Mouse (Mus musculus): Measurements from ENCODE around the gene Adsl. TPM values are rescaled to one million over a fixed set of nuclear protein-coding genes. Genes with fewer than 3 reads are reported as not detected.
"Not testable (repeated sequence)": the region's sequence is repeated elsewhere in the genome, so short reads cannot be mapped to it uniquely, and the experiment has no call there.

Gene Adsl
- polyA plus RNA-seq, 1 experiment, result 55.2 TPM

DNA sequence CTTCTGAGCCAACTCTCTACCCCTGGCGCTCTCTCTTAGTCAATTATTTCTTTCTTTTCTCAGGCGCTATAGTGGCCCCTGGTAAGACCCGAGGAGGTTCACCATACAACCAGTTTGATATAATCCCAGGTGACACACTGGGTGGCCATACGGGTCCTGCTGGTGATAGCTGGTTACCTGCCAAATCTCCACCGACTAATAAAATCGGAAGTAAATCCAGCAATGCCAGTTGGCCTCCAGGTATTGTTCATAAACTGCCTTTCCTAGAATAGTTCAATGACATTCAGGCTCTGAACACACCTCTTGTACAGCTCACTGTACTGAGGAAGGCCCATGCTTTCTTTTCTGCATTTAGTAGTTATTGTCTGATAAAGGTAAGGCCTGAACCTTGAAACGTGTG lies 31.7 kb upstream of the Adsl start:
- 89% methylated on average over 7 of the region's 7 CpGs for WGBS
- no peak for DNase-seq
- Histone ChIP-seq H3K4me3 (replicated peaks; ENCODE audit: extremely low read depth, low read depth, low read length) (no peak overlapping the region), H3K4me1 (ENCODE audit: control insufficient read depth, insufficient read depth, low read length) (no peaks in the 10 kb centered on the region; the same call in 1 of the 2 replicates)
- TF ChIP-seq CTCF (IDR thresholded peaks at IDR 0.05; ENCODE audit: insufficient read depth, low read length), result no peak
- TF ChIP-seq POLR2A (IDR thresholded peaks at IDR 0.05; ENCODE audit: borderline replicate concordance, extremely low read depth, low read depth, low read length), result no peak

DNA sequence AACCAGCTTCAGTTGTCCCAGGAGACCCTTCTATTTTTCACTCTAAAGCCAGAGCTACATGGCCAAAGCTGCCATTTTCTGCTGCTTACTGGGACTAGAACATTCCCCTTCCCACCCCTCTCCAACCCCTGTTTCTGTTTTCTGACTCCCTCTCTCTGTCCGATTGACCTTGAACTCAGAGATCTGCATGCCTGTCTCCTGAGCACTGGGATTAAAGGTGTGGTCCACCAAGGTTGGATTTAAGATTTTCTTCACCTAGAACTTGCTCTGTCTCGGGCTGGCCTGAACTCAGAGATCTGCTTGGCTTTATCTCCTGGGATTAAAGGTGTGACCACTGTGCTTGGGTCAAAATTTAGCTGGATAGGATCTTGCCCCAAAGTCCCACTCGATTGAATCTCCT lies 27.9 kb upstream of the Adsl start:
- 99% methylated on average over 3 of the region's 3 CpGs for WGBS
- Histone ChIP-seq H3K4me3 (replicated peaks; ENCODE audit: extremely low read depth, low read depth, low read length) (no peak overlapping the region), H3K4me1 (ENCODE audit: control insufficient read depth, insufficient read depth, low read length) (no peaks in the 10 kb centered on the region; the same call in 1 of the 2 replicates)
- no peak for DNase-seq
- TF ChIP-seq CTCF (IDR thresholded peaks at IDR 0.05; ENCODE audit: insufficient read depth, low read length) (no peak), POLR2A (IDR thresholded peaks at IDR 0.05; ENCODE audit: borderline replicate concordance, extremely low read depth, low read depth, low read length) (no peak)

DNA sequence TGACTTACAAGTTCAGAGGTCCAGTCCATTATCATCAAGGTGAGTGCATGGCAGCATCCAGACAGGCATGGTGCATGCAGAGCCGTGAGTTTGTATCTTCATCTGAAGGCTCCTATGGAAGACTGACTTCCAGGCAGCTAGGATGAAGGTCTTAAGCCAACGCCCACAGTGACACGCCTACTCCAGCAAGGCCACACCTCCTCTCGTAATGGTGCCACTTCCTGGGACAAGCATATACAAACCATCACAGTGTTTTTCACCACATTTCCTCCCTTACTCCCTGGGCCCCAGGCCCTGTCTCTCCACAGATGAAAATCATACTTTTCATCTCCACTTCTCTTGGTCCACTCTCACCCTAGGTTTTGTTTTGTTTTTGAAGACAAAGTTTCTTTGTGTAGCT lies 26.5 kb upstream of the Adsl start:
- no peak for DNase-seq
- WGBS, result 69% methylated on average over 4 of the region's 4 CpGs
- no peak overlapping the region for H3K4me3 ChIP-seq (replicated peaks; ENCODE audit: extremely low read depth, low read depth, low read length)
- no peaks in the 10 kb centered on the region for H3K4me1 ChIP-seq (ENCODE audit: control insufficient read depth, insufficient read depth, low read length)
- no peak for TF ChIP-seq POLR2A (IDR thresholded peaks at IDR 0.05; ENCODE audit: borderline replicate concordance, extremely low read depth, low read depth, low read length)
- no peak for TF ChIP-seq CTCF (IDR thresholded peaks at IDR 0.05; ENCODE audit: insufficient read depth, low read length)

DNA sequence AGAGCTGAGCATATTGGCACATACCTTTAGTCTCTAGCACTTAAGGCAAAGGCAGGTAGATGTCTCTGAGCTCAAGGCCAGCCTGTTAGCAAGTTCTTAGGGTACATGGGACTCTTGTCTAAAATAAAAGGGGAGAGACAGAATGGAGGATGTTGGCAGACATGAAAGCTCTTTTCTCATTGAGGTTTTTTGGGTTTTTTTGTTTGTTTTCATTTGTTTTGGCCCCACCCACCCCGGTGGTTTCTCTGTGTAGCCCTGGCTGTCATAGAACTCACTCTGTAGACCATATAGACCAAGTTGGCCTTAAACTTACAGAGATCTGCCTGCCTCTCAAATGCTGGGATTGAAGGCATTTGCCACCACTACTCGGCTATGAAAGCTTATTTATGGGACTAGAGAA lies 24.1 kb upstream of the Adsl start:
- WGBS, result 86% methylated on average over 2 of the region's 2 CpGs
- no peak overlapping the region for H3K4me3 ChIP-seq (replicated peaks; ENCODE audit: extremely low read depth, low read depth, low read length)
- TF ChIP-seq POLR2A (IDR thresholded peaks at IDR 0.05; ENCODE audit: borderline replicate concordance, extremely low read depth, low read depth, low read length) (no peak), CTCF (IDR thresholded peaks at IDR 0.05; ENCODE audit: insufficient read depth, low read length) (no peak)
- DNase-seq, result no peak
- no peaks in the 10 kb centered on the region for H3K4me1 ChIP-seq (ENCODE audit: control insufficient read depth, insufficient read depth, low read length)

DNA sequence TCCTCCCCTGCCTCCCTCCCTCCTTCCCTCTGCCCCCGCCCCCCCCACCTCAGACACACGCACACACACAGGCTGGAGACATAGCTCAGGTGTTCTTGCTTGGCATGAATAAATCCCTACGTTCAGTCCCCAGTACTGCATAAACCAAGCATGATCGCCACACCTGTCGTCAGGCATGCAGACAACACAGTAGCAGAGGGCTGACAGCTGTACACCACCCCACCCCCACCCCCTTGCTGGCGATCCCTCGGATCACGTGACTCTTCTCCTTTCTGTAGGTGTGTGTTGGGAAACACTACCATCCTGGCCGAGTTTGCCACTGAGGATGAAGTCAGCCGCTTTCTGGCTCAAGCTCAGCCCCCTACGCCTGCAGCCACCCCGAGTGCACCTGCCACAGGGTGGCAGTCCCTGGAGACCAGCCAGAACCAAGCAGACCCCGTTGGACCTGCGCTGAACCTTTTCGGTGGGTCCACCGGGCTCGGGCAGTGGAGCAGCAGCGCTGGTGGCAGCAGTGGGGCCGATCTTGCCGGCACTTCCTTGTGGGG lies 19.4 kb upstream of the Adsl start:
- 82% methylated on average over 20 of the region's 20 CpGs for WGBS
- no peaks in the 10 kb centered on the region for H3K4me1 ChIP-seq (ENCODE audit: control insufficient read depth, insufficient read depth, low read length)
- TF ChIP-seq POLR2A (IDR thresholded peaks at IDR 0.05; ENCODE audit: borderline replicate concordance, extremely low read depth, low read depth, low read length) (no peak), CTCF (IDR thresholded peaks at IDR 0.05; ENCODE audit: insufficient read depth, low read length) (no peak)
- no peak for DNase-seq
- no peak overlapping the region for H3K4me3 ChIP-seq (replicated peaks; ENCODE audit: extremely low read depth, low read depth, low read length)

DNA sequence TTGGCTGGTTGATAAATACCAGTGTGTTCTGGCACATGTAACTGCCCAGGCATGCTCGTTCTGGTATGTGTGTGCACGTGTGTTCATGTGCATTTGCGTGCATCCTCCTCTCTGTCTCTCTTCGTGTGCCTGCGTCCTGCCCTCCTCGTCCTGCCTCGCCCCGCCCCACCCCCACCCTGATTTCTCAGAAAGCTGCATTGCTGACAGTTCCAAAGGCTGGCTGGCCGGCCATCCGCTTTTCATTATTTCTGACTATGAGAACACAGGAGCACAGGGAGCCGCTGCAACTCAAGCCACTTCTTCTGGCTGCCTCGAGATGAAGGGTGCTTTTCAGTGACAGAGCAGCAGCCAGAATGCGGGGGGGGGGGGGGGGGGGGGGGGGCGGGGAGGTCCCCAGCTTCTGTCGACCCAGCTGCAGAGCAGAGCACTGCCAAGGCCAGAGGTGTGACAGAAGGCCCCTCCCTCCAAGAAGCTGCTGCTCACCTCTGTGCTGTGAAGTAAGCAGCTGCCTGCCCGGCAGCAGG lies 18.2 kb upstream of the Adsl start:
- WGBS, result 44% methylated on average over 14 of the region's 16 CpGs
- Histone ChIP-seq H3K4me3 (replicated peaks; ENCODE audit: extremely low read depth, low read depth, low read length) (no peak overlapping the region), H3K4me1 (ENCODE audit: control insufficient read depth, insufficient read depth, low read length) (no peaks in the 10 kb centered on the region)
- TF ChIP-seq POLR2A (IDR thresholded peaks at IDR 0.05; ENCODE audit: borderline replicate concordance, extremely low read depth, low read depth, low read length) (no peak), CTCF (IDR thresholded peaks at IDR 0.05; ENCODE audit: insufficient read depth, low read length) (no peak)
- DNase-seq, result no peak

DNA sequence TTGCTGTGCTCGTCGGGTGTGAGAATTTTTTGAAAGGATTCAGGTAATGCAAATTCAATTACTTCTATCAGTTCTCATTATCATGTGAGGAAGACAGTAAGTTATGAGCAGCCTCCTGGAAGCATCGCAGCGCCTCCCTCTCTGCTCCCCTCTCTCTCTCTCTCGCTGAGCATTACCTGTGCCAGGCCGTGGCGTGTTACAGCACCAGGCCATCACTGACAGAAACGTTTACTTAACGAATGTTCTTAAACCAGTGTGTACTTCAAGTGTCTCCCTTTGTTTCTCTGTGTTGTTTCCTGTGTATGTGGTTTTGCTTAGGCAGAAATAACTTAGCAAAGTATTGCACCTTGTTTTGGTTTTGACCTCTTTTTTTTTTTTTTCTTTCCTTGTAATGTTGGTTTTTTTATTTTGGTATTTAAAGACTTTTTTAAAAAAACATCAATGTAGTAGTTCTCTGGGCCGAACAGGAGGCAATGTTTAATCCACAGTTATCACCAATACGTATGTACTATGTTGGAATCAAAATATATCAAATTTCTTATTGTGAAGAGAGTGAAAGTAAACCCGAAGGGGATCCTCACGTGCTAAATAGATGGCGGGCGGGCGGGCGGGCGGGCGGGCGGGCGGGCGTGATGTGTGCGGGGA lies 17.5 kb upstream of the Adsl start:
- not testable (repeated sequence) for DNase-seq; H3K4me1 ChIP-seq (ENCODE audit: control insufficient read depth, insufficient read depth, low read length); H3K4me3 ChIP-seq (replicated peaks; ENCODE audit: extremely low read depth, low read depth, low read length)
- WGBS, result 85% methylated on average over 23 of the region's 23 CpGs

DNA sequence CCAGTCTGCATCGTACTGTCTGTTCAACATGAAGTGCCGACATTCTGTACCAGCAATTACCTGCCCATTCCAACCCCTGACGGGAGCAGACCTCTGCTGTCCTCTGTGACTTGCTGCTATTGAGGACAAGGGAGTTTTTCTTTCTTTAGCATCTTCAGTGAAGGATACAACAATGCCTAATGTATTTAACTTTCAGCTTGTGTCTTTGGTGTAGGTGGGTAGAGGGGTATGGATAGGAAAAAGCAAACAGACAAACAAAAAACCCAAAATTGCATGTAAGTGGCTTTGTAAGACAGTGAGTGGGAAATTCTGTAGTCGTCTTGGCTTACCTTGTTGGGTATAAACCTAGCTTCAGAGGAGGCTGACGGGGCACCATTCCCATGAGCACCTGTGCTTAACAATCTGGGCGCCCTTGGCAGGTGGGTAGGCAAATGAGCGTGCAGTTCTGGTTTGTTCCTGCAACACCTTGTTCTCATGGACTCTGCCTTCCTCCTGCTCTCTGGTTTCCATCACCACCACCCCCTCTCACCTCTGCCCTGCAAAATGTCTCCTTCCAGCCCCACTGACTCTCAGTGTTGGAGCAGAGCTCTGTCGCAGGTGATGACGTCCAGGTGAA lies 16.8 kb upstream of the Adsl start:
- 88% methylated on average over 9 of the region's 9 CpGs for WGBS

DNA sequence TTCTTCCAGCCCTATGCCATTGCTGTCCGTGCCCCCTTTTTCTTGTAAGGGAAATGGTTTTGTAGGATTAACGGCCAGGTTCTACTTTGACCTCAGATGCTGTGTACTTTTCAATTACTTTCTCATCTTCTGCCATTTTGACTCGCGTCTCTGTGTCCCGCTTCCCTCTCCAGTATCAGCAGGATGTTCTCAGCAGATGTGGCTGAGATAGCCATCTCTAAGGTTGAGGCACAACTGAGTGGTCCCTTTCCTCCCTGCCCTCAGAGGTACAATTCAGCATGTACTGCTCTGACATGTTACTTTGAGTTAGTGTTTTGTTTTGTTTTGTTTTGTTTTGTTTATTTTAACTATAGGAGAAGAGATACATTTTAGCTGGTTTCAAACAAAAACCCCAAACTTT lies 13.4 kb upstream of the Adsl start:
- no peaks in the 10 kb centered on the region for H3K4me1 ChIP-seq (ENCODE audit: control insufficient read depth, insufficient read depth, low read length)
- no peak overlapping the region for H3K4me3 ChIP-seq (replicated peaks; ENCODE audit: extremely low read depth, low read depth, low read length)
- DNase-seq, result no peak
- TF ChIP-seq CTCF (IDR thresholded peaks at IDR 0.05; ENCODE audit: insufficient read depth, low read length), result no peak
- TF ChIP-seq POLR2A (IDR thresholded peaks at IDR 0.05; ENCODE audit: borderline replicate concordance, extremely low read depth, low read depth, low read length), result no peak
- WGBS, result 87% methylated on average over 5 of the region's 5 CpGs

More for the DNA sequence above, 16.8 kb upstream of the Adsl start:
- H3K4me3 ChIP-seq (replicated peaks; ENCODE audit: extremely low read depth, low read depth, low read length), result no peak overlapping the region
- TF ChIP-seq CTCF (IDR thresholded peaks at IDR 0.05; ENCODE audit: insufficient read depth, low read length), result no peak
- TF ChIP-seq POLR2A (IDR thresholded peaks at IDR 0.05; ENCODE audit: borderline replicate concordance, extremely low read depth, low read depth, low read length), result no peak
- DNase-seq, result no peak
- no peaks in the 10 kb centered on the region for H3K4me1 ChIP-seq (ENCODE audit: control insufficient read depth, insufficient read depth, low read length)

DNA sequence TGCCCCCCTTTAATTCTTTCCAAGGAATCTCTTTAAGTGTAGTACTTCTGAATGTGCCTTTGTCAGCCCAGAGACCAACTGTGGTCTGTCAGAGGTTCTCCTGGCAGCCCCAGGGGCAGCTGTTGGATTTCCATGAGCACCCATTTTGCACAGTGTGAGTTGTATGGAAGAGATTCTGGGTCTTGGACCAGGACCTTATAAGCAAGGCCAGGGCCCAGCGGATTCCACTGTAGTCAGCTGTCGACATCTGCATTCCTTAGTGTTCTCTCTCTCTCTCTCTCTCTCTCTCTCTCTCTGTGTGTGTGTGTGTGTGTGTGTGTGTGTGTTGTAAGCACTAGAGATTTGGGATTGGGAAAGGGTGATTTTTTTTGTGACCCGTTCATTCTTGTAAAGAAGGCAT lies 11.6 kb upstream of the Adsl start:
- H3K4me1 ChIP-seq (ENCODE audit: control insufficient read depth, insufficient read depth, low read length), result no peaks in the 10 kb centered on the region
- TF ChIP-seq CTCF (IDR thresholded peaks at IDR 0.05; ENCODE audit: insufficient read depth, low read length), result no peak
- TF ChIP-seq POLR2A (IDR thresholded peaks at IDR 0.05; ENCODE audit: borderline replicate concordance, extremely low read depth, low read depth, low read length), result no peak
- no peak for DNase-seq
- no peak overlapping the region for H3K4me3 ChIP-seq (replicated peaks; ENCODE audit: extremely low read depth, low read depth, low read length)
- WGBS, result 67% methylated on average over 3 of the region's 3 CpGs

Measured in lung, adult 2 months (tissue).